Mouse (Mus musculus) megakaryocyte-erythroid progenitor cell, adult 5-6 weeks (primary cell): Measurements from ENCODE around the gene Ccdc115. TPM values are rescaled to one million over a fixed set of nuclear protein-coding genes. Genes with fewer than 3 reads are reported as not detected.

ENCODE experiments used
- ATAC-seq: replicated peaks from 2 replicates; pipeline ENCODE4 v1.8.0; 2016; ENCODE audit warnings: mild to moderate bottlenecking, inconsistent platforms; ENCODE audit not compliant: severe bottlenecking, poor library complexity, low FRiP score, low TSS enrichment
- total RNA-seq, 2 experiments: library from RNA; stranded (forward) in 1 of 2; stranded (reverse) in 1 of 2; fragments of 200-1000, 215-1000 nt in 1 of 2; fragments of >200 nt in 1 of 2; fragmentation: Nextera tagmentation in 1 of 2; gene quantifications; 2 replicates each; pipeline ENCODE4 v1.2.3; 2014 to 2017

Ccdc115 gene
- 35.9 and 38.8 TPM in 2 replicates for total RNA-seq (2014; fragmentation: Nextera tagmentation)
- total RNA-seq (2017) = 42.1 and 45.4 TPM in 2 replicates

DNA sequence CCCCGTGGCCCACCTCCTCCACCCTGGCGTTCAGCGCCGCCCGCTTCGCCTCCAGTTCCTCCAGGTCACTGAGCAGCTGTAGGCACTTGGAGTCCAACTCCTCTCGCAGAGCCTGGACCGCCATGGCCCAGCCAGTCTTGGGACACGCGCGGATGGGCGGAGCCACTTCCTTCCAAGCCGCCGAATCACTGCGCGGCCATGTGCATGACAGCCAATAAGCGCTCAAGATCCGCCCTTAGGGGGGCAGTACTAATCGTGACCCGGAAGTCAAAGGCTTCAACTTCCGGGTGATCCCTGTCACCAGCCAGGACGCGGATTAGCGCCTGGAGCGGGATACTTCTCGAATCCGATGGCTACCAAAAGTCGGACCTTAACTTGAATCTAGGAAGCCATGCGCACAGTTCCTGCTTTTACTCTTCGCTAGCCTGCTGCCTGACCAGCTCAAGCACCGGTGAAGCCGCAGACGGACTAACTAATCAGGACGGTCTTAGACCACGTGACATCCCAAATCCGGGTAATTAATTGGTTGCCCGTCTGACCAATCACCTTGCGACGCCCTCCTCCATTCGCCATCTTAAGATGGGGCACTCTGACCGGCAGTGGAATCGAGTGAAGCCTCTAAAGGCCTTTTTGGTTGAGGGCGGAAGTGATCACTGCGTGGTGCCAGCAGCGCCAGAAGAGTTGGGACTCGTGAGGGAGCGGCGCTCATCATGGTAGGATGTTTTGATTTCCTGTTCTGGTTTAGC, at the start of gene Ccdc115, which contains the start of gene Imp4:
Gene Ccdc115 (minus strand): TSS at position 458 of the 746 bp plus-strand sequence.
Gene Imp4 (plus strand): TSS at position 637 of the 746 bp plus-strand sequence.
- ATAC-seq = peak; percentile 90

DNA sequence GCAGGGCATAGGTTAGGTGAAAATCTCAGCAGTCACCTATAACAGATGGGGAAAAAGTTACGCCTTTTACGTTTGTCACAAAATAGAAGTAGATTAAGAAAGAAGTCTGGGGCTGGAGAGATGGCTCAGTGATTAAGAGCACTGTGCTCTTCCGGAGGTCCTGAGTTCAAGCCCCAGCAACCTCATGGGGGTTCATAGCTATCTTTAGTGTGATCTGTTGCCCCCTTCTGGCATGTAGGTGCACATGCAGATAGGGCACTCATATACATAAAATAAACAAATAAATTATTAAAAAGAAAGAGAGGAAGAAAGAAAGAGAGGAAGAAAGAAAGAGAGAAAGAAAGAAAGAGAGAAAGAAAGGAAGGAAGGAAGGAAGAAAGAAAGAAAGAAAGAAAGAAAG, 47.9 kb upstream of the Ccdc115 start:
- ATAC-seq = no peak

DNA sequence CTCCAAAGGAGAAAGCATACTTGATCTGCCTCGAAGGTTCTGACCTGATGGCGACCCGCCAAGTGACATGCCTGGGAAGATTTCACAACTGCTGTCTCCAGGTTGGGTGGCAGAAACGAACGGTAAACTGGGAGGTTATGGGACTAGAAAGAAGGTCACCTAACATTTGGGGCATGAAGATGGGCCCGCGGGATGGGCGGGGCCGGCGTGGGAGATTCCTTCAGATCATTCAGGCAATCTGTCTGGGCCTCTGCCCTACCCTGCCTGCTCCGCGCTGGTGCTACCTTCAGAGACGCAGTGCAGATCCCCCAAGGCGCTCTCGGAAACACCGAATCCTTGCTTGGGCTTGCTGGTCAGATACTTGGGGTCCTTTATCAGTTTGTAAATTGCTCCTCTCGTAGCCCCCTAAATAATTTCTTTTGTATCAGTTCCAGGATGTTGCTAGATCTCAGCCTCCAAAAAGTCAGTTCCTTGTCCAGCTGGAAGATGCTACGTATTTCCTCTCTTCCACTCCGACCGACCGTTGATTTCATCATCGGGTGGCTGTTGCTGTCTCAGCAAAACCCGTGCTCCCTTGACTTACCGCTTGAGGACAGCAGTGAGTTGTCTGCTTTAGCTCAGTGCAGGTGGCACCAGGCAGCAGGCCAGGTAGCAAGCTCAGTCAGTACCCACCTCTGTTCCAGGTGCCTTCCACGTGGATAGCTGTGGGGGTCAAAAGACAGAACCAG, 46.2 kb upstream of the Ccdc115 start:
- ATAC-seq = peak; percentile 74

DNA sequence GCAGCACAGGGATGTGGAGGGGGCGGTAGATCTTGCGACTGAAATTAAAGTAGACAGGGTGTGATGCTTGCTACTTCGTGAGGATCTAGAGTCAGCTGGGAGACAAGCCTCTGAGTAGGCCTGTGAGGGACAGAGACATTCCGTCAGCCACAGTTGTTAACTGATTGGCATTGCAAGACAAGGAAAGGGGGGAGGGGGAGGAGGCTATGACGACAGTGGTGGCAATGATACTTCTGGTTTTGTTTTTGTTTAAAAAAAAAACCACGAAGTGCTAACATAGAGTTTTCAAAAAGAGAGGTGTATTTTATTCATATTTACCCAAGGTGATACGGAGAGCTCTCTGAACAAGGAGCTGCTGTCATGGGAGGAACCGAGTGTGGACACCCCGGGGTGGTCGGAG, 45.0 kb upstream of the Ccdc115 start:
- peak; percentile 62 for ATAC-seq

DNA sequence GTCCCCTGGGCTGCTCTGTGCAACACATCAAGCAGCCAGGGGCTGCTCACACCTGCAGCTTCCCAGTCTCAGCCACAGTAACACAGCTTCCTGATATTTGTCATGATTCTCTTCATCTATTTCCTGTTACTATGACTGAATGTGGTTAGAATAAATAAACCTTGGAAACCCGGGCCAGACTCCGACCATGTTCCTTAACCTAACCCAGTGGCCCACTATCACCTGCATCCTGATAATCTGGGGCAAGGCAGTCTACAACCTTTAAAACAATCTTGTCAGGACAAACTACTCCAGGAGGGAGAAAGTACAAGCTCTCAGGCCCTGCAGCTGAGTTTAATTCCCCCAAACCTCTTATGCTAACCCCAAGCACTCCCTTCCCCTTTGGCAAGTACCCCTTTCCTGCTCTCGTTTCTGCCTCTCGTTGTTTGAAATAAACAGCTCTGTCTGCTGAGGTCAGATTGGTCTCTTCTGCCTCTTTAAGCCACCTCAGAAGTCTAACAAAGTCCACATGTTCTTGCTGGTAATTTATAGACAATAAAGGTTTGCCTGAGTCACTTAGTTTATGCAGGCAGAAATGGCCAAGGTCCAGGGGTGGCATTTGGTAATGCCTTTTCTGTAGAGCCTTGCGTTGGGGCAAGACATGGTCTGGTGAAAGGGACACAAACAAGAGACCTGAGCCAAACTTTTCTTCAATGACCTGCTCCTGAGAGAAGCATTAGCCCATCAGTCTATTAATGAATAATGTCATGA, 42.6 kb upstream of the Ccdc115 start:
- no peak for ATAC-seq

DNA sequence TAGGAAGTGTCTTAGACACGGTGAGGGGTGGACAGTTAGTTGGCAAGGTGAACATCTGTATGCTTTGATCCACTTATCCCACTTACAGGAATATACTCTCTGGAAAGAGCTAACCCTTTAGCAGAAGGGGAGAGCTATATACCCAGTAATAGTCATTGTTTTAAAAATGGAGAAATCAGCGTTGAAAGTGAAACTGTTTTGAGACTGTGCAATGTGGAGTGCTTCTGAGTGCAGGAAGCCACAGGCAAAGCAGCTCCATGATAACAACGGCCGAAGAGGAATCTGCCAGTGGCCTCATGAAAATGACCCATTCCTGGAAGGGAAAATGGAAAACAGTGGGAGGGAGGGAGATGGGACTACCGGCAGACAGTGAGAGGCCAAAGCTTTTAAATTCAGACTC, 41.3 kb upstream of the Ccdc115 start:
- no peak for ATAC-seq

DNA sequence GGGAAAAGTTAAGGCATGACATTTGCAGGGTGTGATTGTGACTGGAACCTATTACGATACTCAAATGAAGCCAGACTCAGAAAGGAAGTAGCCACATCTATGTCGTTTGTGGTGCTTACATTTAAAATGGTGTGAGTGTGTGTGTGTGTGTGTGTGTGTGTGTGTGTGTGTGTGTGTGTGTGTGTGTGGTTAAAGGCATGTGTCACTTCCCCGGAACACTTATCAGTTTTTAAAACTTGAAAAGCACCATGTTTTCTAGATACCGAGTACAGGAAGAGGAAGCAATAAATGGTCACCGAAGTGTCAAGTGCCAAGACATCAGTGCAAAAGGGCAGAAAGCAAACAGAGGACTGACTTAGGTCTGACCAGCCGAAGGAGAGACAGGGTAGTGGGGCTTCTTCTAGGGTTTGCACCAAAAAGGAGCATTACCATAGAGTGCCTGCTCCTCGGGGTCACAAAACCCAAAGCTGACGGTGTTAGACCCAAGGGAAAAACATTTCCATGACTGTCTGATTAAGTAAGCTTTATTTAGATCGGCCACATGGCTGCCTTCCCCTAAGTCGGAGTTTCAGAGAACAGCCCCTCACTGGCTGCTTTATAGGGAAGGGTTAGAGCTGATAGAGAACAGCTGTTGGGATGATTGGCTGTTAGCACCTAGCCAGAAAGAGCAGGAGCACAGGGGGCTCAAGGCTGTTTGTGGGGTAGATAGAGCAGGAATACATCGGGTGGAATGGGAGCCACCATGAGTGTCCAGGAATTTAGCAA, 39.6 kb upstream of the Ccdc115 start:
- ATAC-seq = 0 out of 2 replicates have a peak, but pooled peaks have one; percentile 40

DNA sequence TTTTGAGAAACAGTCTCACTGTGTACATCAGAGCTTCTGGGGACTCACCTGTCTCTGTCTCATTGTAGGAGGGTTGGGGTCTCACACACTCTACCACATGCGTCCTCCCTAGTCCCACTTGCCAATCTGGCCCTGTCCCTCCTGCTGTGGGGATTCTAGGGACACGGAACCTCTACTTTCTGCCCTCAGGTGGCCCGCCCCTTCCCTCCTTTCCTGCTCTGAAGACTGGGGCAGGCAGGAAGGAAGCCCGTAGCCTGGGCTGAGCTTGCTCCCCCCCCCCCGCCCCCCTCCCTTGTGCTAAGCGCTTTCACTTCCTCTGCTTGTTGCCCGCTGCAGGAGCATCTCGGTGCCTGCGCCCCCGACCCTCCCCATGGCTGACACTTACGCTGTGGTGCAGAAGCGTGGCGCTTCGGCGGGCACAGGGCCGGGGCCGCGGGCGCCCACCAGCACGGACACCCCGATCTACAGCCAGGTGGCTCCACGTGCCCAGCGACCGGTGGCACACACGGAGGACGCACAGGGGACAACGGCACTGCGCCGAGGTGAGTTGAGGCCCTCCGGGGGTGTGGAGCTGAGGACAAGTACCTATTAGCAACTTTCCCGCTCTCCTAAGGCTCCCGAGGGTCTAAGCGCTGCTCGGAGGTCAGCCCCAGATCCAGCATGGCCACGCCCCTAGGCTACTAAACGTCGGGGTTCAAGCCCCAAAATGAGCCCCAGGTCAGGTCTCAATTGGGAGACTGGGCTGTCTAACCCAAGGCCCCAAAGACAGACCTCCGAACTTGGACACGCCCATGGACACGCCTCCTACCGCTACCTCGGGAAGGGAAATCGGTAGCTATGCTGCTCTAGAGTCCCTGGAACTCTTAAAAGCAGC, 33.2 kb upstream of the Ccdc115 start:
- ATAC-seq = peak; percentile 84

DNA sequence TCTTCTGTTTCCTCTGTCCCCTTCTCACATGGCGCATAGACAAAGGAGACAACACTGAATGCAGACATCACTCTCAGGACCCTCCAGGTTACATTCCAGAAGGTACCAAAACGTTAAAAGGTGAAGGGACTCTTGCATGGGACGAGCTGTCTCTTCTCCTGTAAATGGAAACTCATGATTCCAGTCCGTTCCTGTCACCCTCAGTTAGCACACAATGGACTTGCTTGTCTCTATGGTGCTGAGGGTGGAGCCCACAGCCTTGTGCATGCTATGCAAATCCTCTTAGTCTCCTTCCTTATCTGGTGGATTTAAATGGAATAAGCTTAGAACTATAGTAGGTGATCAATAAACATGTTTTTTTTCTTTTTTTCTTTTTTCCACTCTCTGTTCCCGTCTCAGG, 30.3 kb upstream of the Ccdc115 start:
- ATAC-seq = no peak

DNA sequence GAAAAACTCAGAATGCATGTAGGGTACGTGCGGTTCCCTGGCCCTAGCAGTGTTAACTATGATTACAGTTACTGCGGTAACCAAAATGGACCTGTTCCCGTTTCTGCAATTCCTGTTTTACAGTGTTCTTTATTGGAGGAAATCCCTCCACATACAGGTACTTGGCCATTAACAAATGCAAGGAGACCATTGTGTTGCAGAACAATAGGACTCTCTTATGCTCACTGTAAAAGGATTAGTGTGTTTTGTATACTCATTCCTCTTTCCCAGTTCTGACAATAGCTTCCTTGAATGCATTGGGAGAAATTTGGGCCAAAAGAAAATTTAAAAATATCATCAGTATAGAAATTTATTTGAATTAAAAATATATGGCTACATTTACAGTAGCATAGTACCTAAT, 29.0 kb upstream of the Ccdc115 start:
- no peak for ATAC-seq

DNA sequence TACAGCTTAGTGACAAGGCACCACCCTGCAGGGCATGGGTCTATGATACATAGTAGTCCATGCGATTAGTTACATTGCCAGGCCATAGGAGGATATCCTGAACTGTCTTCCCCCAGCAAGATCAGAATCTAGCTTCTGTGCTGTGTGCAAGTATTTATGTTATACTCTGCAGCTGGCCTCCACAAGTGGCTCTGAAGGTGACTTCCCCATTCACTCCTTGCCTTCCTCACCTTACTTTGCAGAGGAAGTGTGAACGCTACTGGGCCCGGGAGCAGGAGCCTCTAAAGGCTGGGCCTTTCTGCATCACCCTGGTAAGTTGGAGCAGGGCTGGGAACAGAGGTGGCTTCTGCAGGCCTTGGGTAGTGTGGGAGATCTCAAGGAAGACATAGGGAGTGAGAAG, 28.6 kb upstream of the Ccdc115 start:
- no peak for ATAC-seq

DNA sequence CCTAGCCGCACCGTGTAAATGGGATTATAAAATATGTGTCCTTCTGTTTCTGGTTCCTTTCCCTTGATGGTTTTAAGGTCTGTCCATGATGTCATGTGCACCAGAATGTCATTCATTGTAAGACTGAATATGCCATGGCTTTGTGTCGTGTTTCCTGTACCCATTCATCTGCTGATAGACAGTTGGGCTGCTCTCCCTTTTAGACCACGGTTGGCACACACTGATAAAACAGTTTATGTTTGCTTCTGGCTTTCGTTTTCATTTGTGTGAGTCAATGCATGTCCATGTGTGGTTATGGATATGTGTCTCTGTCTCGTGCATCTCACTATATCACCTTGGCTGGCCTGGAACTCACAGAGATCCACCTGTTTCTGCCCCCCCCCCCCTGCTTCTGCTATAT, 26.0 kb upstream of the Ccdc115 start:
- peak; percentile 87 for ATAC-seq

DNA sequence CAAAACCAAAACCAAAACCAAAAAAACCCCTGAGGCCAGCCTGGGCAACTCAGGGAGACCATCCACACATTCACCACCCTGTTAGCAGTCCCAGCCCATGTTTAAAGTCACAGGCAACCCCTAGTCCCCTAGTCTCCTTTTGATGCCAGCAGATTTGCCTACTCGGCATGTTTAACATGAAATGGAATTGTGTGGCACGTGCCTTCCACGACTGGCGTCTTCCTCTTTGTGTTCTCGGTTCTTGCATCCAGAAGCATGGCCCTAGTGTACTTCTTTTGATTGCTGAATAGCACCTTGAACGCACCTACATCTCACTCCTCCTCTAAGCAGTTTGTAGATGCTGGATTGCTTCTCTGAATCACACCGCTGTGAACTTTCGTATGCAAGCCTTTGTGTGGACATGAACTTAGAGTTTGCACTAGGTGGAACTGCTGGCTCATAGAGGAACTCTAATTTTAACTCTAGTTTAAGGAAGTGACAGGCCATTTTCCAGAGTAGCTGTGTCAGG, 24.9 kb upstream of the Ccdc115 start:
- ATAC-seq = no peak

DNA sequence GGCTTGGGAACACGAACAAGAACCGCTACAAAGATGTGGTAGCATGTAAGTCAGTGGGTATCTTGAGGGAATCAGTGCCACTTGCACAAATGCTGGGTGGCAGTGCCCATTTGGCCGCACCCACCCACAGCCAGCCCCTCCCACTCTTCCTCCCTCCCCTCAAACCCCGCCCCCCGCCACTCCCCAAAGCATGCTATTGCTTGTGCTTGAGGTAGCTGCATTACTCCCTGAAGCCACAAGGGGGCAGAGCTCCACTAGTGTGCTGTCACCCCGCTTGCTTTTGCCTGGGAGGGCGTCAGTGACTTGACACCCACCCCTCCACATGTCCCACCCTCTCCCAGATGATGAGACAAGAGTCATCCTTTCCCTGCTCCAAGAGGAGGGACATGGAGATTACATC, 23.3 kb upstream of the Ccdc115 start:
- ATAC-seq = peak; percentile 13

DNA sequence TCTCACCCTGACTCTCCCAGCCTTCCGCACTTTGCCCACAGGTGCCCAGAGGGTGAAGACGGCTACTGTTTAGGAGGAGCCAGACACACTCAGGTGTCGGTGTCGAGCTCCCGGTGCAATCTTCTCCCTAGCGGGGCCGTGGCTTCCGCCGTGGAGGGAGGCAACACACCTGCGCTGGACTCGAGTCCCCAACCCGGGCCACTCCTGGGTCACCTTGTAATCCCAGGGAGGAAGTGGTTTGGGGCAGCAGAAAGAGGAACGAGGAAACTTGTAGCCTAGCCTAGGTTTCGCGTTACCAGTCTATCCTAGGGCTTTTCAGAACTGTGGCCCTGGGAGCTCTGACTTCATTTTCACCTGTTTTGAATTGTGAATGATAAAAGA, 20.6 kb upstream of the Ccdc115 start:
- ATAC-seq = peak; percentile 17

DNA sequence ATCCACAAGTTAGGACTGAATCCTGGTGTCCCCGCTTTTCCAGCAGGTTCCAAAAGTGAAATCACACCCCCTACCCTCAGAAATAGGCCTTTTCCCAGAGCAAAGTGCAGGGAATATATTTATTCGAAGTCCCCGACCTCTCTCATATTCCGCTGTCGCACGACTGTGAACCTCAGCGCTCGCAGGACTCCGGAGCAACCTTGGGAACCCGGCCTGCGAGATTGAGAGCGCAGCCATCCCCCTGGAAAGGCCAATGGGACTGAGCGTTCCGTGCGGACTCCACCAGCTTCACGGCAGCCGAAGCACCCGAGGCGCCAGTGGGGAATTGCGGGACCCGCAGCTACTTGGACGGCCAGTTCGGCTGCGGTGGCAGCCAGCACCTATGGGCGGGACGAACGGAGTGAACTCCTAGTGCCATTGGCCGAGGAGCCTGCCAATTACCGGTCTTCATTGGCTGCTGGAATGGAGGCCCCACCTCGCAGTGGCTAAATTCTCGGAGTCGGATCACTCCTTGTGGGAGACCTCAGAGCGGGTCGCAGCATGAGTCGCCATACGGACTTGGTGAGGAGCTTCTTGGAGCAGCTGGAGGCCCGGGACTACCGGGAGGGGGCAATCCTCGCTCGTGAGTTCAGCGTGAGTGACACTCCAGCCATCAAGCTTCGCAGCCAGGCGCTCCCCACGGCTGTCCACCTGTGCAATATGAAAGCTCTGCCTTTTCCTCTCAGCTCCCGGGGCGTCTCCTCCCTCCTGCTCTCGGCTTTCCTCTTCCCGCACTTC, 20.0 kb upstream of the Ccdc115 start, which contains the start of gene Ptpn18:
Gene Ptpn18 (plus strand): TSS at position 479 of the 777 bp plus-strand sequence.
- peak; percentile 95 for ATAC-seq

DNA sequence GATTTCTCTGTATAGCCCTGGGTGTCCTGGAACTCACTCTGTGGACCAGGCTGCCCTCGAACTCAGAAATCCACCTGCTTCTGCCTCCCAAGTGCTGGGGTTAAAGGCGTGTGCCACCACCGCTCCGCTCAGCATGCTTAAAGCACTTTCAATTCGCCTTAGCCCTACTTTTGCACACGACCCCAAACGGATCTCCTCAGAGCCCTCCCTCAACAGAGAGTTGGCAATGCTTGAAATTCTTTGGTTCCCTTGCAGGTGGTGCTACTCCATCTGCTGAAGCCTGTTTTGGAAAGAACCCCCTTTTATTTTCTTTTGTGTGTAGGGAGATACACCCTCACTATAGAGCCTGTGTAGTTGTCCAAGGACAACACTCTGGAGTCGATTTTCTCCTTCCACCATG, 19.0 kb upstream of the Ccdc115 start:
- ATAC-seq = no peak

DNA sequence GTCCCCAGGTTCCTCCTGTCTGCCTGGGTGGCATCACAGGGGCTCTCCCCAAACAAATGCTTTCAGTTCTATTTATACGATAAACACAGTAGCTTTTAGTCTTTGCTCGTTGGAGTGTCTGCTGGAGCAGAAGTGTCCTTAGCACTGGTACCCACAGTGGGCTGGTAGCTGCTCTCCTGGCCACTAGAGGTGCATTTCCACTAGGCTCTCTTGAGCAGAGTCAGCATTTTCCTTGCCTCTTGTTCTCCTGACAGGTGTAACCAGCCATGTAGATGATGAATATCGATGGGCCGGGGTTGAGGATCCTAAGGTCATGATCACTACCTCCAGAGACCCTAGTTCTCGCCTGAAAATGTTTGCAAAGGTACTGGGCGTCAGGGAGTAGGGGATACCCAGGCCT, 3.7 kb upstream of the Ccdc115 start:
- no peak for ATAC-seq
